Mouse (Mus musculus) C2C12 (cell line): Measurements from ENCODE around the gene Gpr179.

Experiments
- CTCF ChIP-seq: IDR thresholded peaks from one replicate; pipeline ENCODE4 v1.5.1; 2011; ENCODE audit not compliant: control insufficient read depth, insufficient read depth, insufficient read length
- FOSL1 ChIP-seq: IDR thresholded peaks from one replicate; pipeline ENCODE4 v1.8.0; 2011; ENCODE audit warnings: mild to moderate bottlenecking, low read length; ENCODE audit not compliant: poor library complexity, insufficient read depth, severe bottlenecking
- MAX ChIP-seq: IDR thresholded peaks from one replicate; pipeline ENCODE4 v1.6.1; 2011; ENCODE audit warnings: mild to moderate bottlenecking, control low read depth
- MYOD1 ChIP-seq: IDR thresholded peaks from one replicate; pipeline ENCODE4 v1.6.1; 2011; ENCODE audit warnings: low read depth; ENCODE audit not compliant: control insufficient read depth, insufficient read length
- MYOG ChIP-seq: IDR thresholded peaks from one replicate; pipeline ENCODE4 v1.6.1; 2011; ENCODE audit not compliant: control insufficient read depth, insufficient read length; ENCODE audit errors: extremely low read depth
- USF1 ChIP-seq: IDR thresholded peaks from one replicate; pipeline ENCODE4 v1.6.1; 2011; ENCODE audit warnings: low read depth, mild to moderate bottlenecking, control low read depth, moderate library complexity

- TF ChIP-seq MAX (no peak), CTCF (no peak), MYOG (no peak), USF1 (no peak), MYOD1 (no peak), FOSL1 (no peak)
Observed at GRCm38 (mm10) chr11:97314751-97315503, 37.0 kb downstream of the Gpr179 start.
